Mouse (Mus musculus): ENCODE measurements around the gene Wfdc10. TPM values are rescaled to one million over a fixed set of nuclear protein-coding genes. Genes with fewer than 3 reads are reported as not detected.
A peak's percentile ranks its signal among the peaks of the same experiment; 100 is the strongest.
"Not testable (repeated sequence)": the region's sequence is repeated elsewhere in the genome, so short reads cannot be mapped to it uniquely, and the experiment has no call there.

Gene Wfdc10
- not detected in 2 replicates for polyA plus RNA-seq (2016; fragmentation: Nextera tagmentation; extraction: Ambion mirVana)

GRCm38 (mm10) chr2:164655858-164656257 is at the start of gene Wfdc10:
Wfdc10 (plus strand) TSS chr2:164656046.
- H3K4me3 ChIP-seq = no peak within 1 kb of the TSS
- 16% methylated on average over 11 of the region's 11 CpGs for WGBS
- 0 out of 2 replicates have a peak, but pooled peaks cover 4% of the 10 kb centered on the region for H3K27me3 ChIP-seq (ENCODE audit: low read depth, poor library complexity, severe bottlenecking)
- no peak within 1 kb of the TSS for H3K27ac ChIP-seq
- DNase-seq (ENCODE audit: low spot score) = peak; percentile 62
- H3K4me1 ChIP-seq = no peaks in the 10 kb centered on the region
- no peaks in the 10 kb centered on the region for H3K9me3 ChIP-seq (replicated peaks)
- H3K36me3 ChIP-seq = no peaks in the 10 kb centered on the region

GRCm38 (mm10) chr2:164608781-164609180 is 47.1 kb upstream of the Wfdc10 start:
- H3K27me3 ChIP-seq (ENCODE audit: low read depth, poor library complexity, severe bottlenecking) = no peaks in the 10 kb centered on the region
- H3K36me3 ChIP-seq = no peaks in the 10 kb centered on the region
- 81% methylated on average over 6 of the region's 6 CpGs for WGBS
- DNase-seq (ENCODE audit: low spot score) = no peak
- no peaks in the 10 kb centered on the region for H3K9me3 ChIP-seq (replicated peaks)
- H3K4me1 ChIP-seq = no peaks in the 10 kb centered on the region
- H3K27ac ChIP-seq = no peak overlapping the region
- no peak overlapping the region for H3K4me3 ChIP-seq

DNA sequence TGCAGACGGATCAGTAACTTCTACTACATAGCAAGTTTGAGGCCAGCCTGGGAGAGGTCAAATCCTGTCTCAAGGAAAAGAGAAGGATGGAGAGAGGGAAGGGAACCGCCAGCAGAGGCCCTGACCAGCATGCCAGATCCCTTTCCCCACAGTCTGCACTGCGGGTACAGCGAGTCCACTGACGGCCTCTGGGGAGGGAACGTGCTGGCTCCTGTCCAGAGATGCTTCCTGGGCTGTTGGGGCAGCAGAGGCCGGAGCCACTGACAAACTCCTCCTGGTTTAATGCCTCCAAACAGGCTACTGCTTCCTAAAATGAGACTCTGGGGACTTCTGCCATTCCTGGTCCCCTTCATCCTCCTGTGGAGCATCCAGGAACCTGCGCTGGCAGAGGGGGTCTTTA is 42.4 kb upstream of the Wfdc10 start, which contains the start of the genes Wfdc6b and Wfdc8:
Gene Wfdc6b (plus strand): TSS at position 52 of the 400 bp plus-strand sequence.
Gene Wfdc8 (minus strand): TSS at position 156 of the 400 bp plus-strand sequence.
- not testable (repeated sequence) for H3K4me3 ChIP-seq; H3K4me1 ChIP-seq; H3K9me3 ChIP-seq (replicated peaks); H3K36me3 ChIP-seq; H3K27ac ChIP-seq; DNase-seq (ENCODE audit: low spot score); H3K27me3 ChIP-seq (ENCODE audit: low read depth, poor library complexity, severe bottlenecking)
- 70% methylated on average over 8 of the region's 8 CpGs for WGBS

- no peaks in the 10 kb centered on the region for H3K36me3 ChIP-seq
- DNase-seq (ENCODE audit: low spot score) = no peak
- H3K9me3 ChIP-seq (replicated peaks) = no peaks in the 10 kb centered on the region
- H3K27me3 ChIP-seq (ENCODE audit: low read depth, poor library complexity, severe bottlenecking) = no peaks in the 10 kb centered on the region
- no peak overlapping the region for H3K27ac ChIP-seq
- H3K4me1 ChIP-seq = no peaks in the 10 kb centered on the region
- no peak overlapping the region for H3K4me3 ChIP-seq
- 89% methylated on average over 3 of the region's 3 CpGs for WGBS
These were observed 40.5 kb upstream of the Wfdc10 start for GRCm38 (mm10) chr2:164615386-164615785.

- Histone ChIP-seq H3K27ac (no peak overlapping the region), H3K4me3 (no peak overlapping the region), H3K36me3 (no peaks in the 10 kb centered on the region), H3K4me1 (no peaks in the 10 kb centered on the region), H3K9me3 (replicated peaks) (no peaks in the 10 kb centered on the region), H3K27me3 (ENCODE audit: low read depth, poor library complexity, severe bottlenecking) (no peaks in the 10 kb centered on the region)
- 79% methylated on average over 5 of the region's 5 CpGs for WGBS
- no peak for DNase-seq (ENCODE audit: low spot score)
These were observed 36.8 kb upstream of the Wfdc10 start for GRCm38 (mm10) chr2:164619050-164619449.

- DNase-seq (ENCODE audit: low spot score) = no peak
- H3K27me3 ChIP-seq (ENCODE audit: low read depth, poor library complexity, severe bottlenecking) = no peaks in the 10 kb centered on the region
- 78% methylated on average over 4 of the region's 4 CpGs for WGBS
- H3K9me3 ChIP-seq (replicated peaks) = no peaks in the 10 kb centered on the region
- no peak overlapping the region for H3K27ac ChIP-seq
- H3K36me3 ChIP-seq = no peaks in the 10 kb centered on the region
- H3K4me3 ChIP-seq = no peak overlapping the region
- H3K4me1 ChIP-seq = no peaks in the 10 kb centered on the region
These were observed 34.1 kb upstream of the Wfdc10 start for GRCm38 (mm10) chr2:164621775-164622174.

GRCm38 (mm10) chr2:164635266-164635665 is 20.6 kb upstream of the Wfdc10 start:
- Histone ChIP-seq H3K27ac (no peak overlapping the region), H3K4me3 (no peak overlapping the region), H3K27me3 (ENCODE audit: low read depth, poor library complexity, severe bottlenecking) (no peaks in the 10 kb centered on the region), H3K36me3 (no peaks in the 10 kb centered on the region), H3K4me1 (no peaks in the 10 kb centered on the region), H3K9me3 (replicated peaks) (no peaks in the 10 kb centered on the region)
- 78% methylated on average over 9 of the region's 9 CpGs for WGBS
- DNase-seq (ENCODE audit: low spot score) = no peak

DNA sequence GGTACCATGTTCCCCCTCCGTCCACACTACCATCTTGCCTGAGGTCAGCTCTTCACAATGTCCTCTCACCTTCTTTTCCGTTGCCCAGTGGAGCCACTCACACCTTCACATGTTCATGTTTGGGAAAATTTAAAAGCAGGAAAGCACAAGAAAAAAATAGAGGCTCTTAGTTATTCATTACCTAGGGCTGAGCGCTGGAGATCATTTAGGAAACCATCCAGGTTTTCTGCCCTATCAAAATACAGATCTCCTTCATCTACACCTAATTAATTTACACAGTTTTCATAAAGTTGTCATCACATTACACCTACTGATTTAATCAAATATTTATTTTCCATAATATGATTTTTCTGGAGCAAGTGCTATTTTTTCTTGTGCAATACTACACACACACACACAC is 17.1 kb upstream of the Wfdc10 start, which contains the start of gene Wfdc16:
Gene Wfdc16 (minus strand): TSS at position 101 of the 400 bp plus-strand sequence.
- 86% methylated on average over 3 of the region's 3 CpGs for WGBS
- H3K9me3 ChIP-seq (replicated peaks) = no peaks in the 10 kb centered on the region
- no peak for DNase-seq (ENCODE audit: low spot score)
- no peak within 1 kb of the TSS for H3K27ac ChIP-seq
- no peaks in the 10 kb centered on the region for H3K36me3 ChIP-seq
- H3K4me3 ChIP-seq = no peak within 1 kb of the TSS
- H3K27me3 ChIP-seq (ENCODE audit: low read depth, poor library complexity, severe bottlenecking) = no peaks in the 10 kb centered on the region
- no peaks in the 10 kb centered on the region for H3K4me1 ChIP-seq

DNA sequence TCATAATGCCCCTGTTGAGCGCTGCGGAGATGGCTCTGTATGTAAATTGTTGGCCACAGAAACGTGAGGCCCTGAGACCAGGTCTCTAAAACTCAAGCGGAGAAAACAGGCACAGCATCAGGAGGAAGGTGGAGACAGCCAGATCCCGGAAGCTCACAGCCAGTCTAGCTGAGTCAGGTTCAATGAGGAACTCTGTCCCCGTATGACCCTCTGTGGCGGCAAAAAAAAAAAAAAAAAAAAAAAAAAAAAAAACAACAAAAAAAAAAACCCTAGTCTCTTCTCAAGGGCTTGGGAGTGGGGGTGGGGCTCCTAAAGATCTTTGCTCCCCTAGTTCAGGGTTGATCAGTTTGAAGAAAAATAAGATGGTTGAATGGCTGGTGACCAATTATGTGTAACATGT is 14.7 kb upstream of the Wfdc10 start:
- H3K27me3 ChIP-seq (ENCODE audit: low read depth, poor library complexity, severe bottlenecking) = no peaks in the 10 kb centered on the region
- WGBS = 77% methylated on average over 7 of the region's 7 CpGs
- no peak overlapping the region for H3K27ac ChIP-seq
- no peaks in the 10 kb centered on the region for H3K9me3 ChIP-seq (replicated peaks)
- DNase-seq (ENCODE audit: low spot score) = no peak
- H3K4me3 ChIP-seq = no peak overlapping the region
- H3K4me1 ChIP-seq = no peaks in the 10 kb centered on the region
- H3K36me3 ChIP-seq = no peaks in the 10 kb centered on the region

DNA sequence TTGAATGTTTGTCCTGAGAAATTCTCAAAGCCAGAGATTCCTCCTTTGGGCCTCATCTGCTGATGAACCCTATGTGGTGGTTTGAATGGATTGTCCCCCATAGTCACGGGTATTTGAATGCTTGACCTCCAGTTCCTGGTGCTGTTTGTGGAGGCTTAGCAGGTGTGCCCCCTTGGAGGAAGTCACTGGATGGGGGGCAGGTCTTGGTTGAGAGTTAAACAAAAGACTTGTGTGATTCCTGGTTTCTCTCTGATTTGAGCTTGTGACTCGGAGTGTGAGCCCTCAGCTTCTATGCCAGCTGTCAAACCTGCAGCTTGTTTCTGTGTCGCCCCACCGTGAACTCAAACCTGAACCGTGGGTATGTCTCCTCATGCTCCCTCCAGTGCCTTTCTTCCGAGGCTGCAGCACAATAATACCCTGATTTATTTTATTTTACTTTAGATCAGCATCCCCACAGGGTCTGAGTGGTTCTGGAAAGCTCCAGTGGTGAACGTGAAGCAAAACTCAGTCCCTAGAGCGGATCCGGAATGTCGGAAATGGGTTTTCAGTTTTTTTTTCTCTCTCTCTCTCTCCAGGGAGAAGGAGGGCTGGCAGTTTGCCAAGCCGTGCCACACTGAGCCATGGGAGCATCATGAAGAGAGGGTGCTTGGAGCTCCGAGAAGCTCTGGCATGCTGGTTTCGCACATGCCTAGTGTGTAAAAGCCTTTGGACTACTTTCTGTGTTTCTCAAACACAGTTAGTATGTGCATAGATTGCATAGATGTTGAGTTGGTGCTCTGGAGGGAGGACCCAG is 13.8 kb upstream of the Wfdc10 start:
- Histone ChIP-seq H3K27me3 (ENCODE audit: low read depth, poor library complexity, severe bottlenecking) (no peaks in the 10 kb centered on the region), H3K4me3 (no peak overlapping the region), H3K27ac (no peak overlapping the region), H3K4me1 (no peaks in the 10 kb centered on the region), H3K9me3 (replicated peaks) (no peaks in the 10 kb centered on the region), H3K36me3 (no peaks in the 10 kb centered on the region)
- DNase-seq (ENCODE audit: low spot score) = no peak
- WGBS = 89% methylated on average over 13 of the region's 13 CpGs

GRCm38 (mm10) chr2:164656483-164656882 is 637 bp downstream of the Wfdc10 start, which contains the start of gene Wfdc9:
Wfdc9 (minus strand) TSS chr2:164656583.
- H3K36me3 ChIP-seq = no peaks in the 10 kb centered on the region
- no peaks in the 10 kb centered on the region for H3K9me3 ChIP-seq (replicated peaks)
- no peak within 1 kb of the TSS for H3K27ac ChIP-seq
- WGBS = 84% methylated on average over 9 of the region's 9 CpGs
- H3K4me1 ChIP-seq = no peaks in the 10 kb centered on the region
- H3K27me3 ChIP-seq (ENCODE audit: low read depth, poor library complexity, severe bottlenecking) = 0 out of 2 replicates have a peak, but pooled peaks cover 4% of the 10 kb centered on the region
- H3K4me3 ChIP-seq = no peak within 1 kb of the TSS
- DNase-seq (ENCODE audit: low spot score) = no peak

DNA sequence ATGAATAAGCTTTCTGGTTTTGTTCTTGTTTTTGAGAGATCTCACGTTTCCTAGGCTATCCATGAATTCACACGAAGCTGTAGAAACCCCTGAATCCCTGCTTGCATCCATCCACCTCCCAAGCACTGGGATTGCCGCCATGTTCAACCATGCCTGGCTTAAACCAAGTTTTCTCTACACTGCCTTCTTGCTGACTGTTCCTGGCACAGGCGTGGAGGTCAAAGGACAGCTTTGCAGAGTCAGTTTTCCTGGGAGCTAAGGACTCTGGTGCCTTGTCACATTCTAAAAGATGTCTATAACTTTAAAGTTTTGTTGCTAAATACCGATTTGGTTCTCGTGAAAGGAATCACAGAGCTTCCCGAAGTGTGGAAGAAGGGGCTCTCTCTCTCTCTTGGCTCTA is 9.0 kb downstream of the Wfdc10 start:
- no peaks in the 10 kb centered on the region for H3K27me3 ChIP-seq (ENCODE audit: low read depth, poor library complexity, severe bottlenecking)
- no peak overlapping the region for H3K27ac ChIP-seq
- H3K9me3 ChIP-seq (replicated peaks) = no peaks in the 10 kb centered on the region
- H3K4me1 ChIP-seq = no peaks in the 10 kb centered on the region
- no peaks in the 10 kb centered on the region for H3K36me3 ChIP-seq
- no peak for DNase-seq (ENCODE audit: low spot score)
- no peak overlapping the region for H3K4me3 ChIP-seq
- WGBS = 89% methylated on average over 7 of the region's 7 CpGs

GRCm38 (mm10) chr2:164670261-164670660 is 14.4 kb downstream of the Wfdc10 start:
- Histone ChIP-seq H3K4me3 (no peak overlapping the region), H3K4me1 (no peaks in the 10 kb centered on the region), H3K27ac (no peak overlapping the region), H3K9me3 (replicated peaks) (no peaks in the 10 kb centered on the region), H3K27me3 (ENCODE audit: low read depth, poor library complexity, severe bottlenecking) (no peaks in the 10 kb centered on the region), H3K36me3 (no peaks in the 10 kb centered on the region)
- DNase-seq (ENCODE audit: low spot score) = no peak
- WGBS = 87% methylated on average over 5 of the region's 5 CpGs
